Mouse (Mus musculus): ENCODE results near the gene Kctd14. TPM values are rescaled to one million over a fixed set of nuclear protein-coding genes. Genes with fewer than 3 reads are reported as not detected.

The Kctd14 gene
- polyA plus RNA-seq, 1 experiment from 2014 or later: 0.83 TPM

DNA sequence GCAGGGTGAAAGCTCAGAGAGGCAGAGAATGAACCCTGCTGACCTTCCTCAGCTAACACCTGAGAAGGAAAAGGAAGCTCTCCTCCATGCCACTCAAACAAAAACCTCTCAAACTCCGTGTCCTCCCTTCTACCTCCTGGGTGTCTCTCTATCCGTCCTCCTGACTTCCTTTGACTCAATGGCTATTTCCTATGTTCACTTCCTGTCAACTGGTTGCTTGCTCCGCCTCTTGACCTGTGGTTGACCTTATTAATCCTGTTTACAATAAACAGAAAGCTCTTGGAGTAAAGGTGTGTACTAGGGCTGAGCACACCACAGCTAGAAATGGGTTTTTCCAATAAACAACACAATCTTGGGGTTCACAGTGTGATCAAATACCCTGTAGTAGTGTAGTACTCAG lies 40.0 kb downstream of the Kctd14 start:
- Histone ChIP-seq H3K4me2 (no peak overlapping the region), H3K4me3 (no peak overlapping the region), H3K9ac (no peak overlapping the region), H3K36me3 (peaks cover 29% of the 10 kb centered on the region), H3K27me3 (no peaks in the 10 kb centered on the region), H3K9me3 (replicated peaks) (no peaks in the 10 kb centered on the region), H3K27ac (no peak overlapping the region), H3K4me1 (replicated peaks) (peaks cover 5% of the 10 kb centered on the region)
- ATAC-seq (replicated peaks; ENCODE audit: insufficient number of reproducible peaks, insufficient read depth, low FRiP score, low read depth): no peak
- WGBS: 53% methylated on average over 3 of the region's 3 CpGs

DNA sequence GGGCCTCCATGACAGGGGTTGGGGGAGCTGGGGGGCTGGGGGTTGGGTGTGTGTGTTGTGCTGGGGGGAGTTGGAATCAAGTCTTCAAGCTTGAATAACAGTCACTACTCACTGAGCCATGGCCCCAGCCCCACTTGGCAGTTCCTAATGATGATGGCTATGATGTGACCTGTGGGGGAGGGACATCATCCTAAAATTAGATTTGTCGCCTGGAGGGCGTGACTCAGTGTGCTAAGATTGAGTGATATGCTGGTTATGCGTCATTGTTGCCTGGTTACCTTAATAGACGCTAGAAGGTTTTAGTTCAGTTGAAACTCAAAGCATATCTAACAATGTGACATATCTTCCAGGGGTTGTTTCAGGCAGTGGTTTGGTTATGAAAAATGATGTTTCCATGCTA lies 41.3 kb downstream of the Kctd14 start:
- Histone ChIP-seq H3K9ac (no peak overlapping the region), H3K36me3 (peaks cover 18% of the 10 kb centered on the region), H3K27me3 (no peaks in the 10 kb centered on the region), H3K4me1 (replicated peaks) (peaks cover 5% of the 10 kb centered on the region), H3K4me3 (no peak overlapping the region), H3K4me2 (no peak overlapping the region), H3K9me3 (replicated peaks) (no peaks in the 10 kb centered on the region), H3K27ac (0 out of 2 replicates have a peak overlapping the region, but pooled peaks have one; percentile 24)
- no peak; the same call in 1 of the 2 replicates for ATAC-seq (replicated peaks; ENCODE audit: insufficient number of reproducible peaks, insufficient read depth, low FRiP score, low read depth)
- WGBS: 54% methylated on average over 4 of the region's 4 CpGs

DNA sequence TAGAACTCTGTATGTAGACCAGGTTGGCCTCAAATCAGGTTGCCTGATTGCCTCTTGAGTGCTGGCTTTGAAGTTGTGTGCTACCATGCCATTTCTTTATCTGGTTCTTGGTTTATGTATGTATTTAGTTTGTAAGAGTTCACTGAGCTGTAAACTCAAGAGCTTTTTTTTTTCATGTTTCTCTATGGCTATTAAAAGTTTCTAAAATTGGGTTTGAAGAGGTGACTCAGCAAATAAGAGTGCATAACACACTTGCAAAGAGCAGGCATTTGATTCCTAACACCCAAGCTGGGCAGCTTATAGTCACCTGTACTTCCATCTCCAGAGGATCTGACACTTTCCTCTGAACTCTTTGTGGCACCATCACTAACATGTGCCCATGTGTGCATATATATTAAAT lies 43.9 kb downstream of the Kctd14 start:
- no peaks in the 10 kb centered on the region for H3K9me3 ChIP-seq (replicated peaks)
- H3K4me1 ChIP-seq (replicated peaks): peaks cover 5% of the 10 kb centered on the region
- ATAC-seq (replicated peaks; ENCODE audit: insufficient number of reproducible peaks, insufficient read depth, low FRiP score, low read depth): no peak
- no peaks in the 10 kb centered on the region for H3K27me3 ChIP-seq
- peaks cover 17% of the 10 kb centered on the region for H3K36me3 ChIP-seq
- no peak overlapping the region for H3K9ac ChIP-seq
- no peak overlapping the region for H3K27ac ChIP-seq
- no peak overlapping the region for H3K4me3 ChIP-seq
- no peak overlapping the region for H3K4me2 ChIP-seq

DNA sequence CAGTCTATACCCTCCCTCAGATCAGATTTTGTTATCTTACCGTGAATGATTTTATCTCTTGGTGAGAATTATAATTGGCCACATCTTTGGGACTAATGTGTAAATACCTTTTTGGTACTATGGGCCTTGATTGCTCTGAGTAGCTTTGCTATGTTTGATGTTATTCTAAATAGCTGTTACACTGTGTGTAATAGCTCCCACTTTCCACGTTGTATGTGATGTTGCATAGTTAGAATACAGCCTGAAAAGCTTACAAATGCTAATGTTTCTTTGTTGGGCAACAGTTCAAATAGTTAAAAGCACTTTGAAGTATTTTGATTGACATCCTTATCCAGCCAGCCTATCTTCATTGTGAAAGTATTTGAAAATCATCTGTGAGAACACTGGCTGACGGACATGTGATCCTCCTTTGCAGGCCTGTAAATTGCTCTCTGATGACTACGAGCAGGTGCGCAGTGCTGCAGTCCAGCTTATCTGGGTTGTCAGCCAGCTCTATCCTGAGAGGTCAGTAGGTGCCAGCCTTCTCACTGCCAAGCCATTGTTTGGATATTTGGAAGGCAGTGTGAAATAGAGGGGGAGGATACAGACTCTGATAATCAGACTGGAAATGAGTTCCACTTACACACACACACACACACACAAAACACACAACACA lies 49.6 kb downstream of the Kctd14 start:
- peaks cover 18% of the 10 kb centered on the region; the same call in 1 of the 2 replicates for H3K36me3 ChIP-seq
- H3K27me3 ChIP-seq: no peaks in the 10 kb centered on the region
- 50% methylated on average over 5 of the region's 5 CpGs for WGBS
- H3K4me3 ChIP-seq: no peak overlapping the region
- no peak overlapping the region for H3K4me2 ChIP-seq
- ATAC-seq (replicated peaks; ENCODE audit: insufficient number of reproducible peaks, insufficient read depth, low FRiP score, low read depth): peak; percentile 62; the same call in 1 of the 2 replicates
- no peak overlapping the region for H3K9ac ChIP-seq
- no peaks in the 10 kb centered on the region for H3K9me3 ChIP-seq (replicated peaks)
- H3K4me1 ChIP-seq (replicated peaks): 0 out of 2 replicates have a peak, but pooled peaks cover 2% of the 10 kb centered on the region
- H3K27ac ChIP-seq: peak overlapping the region; percentile 40

Other genes starting within 250 kb of the Kctd14 start
- 0.60 and 1.8 TPM in 2 replicates for gene Usp35, start 119.3 kb upstream of the Kctd14 start, polyA plus RNA-seq (2015; fragmentation: Nextera tagmentation; extraction: Ambion mirVana)
- 3.5 and 4.5 TPM in 2 replicates for gene Kctd21, start 119.0 kb upstream of the Kctd14 start, polyA plus RNA-seq (2015; fragmentation: Nextera tagmentation; extraction: Ambion mirVana)
- 25.8 and 28.2 TPM in 2 replicates for gene Alg8, start 79.7 kb upstream of the Kctd14 start, polyA plus RNA-seq (2015; fragmentation: Nextera tagmentation; extraction: Ambion mirVana)
- gene Ndufc2, start 51.3 kb upstream of the Kctd14 start, polyA plus RNA-seq (2015; fragmentation: Nextera tagmentation; extraction: Ambion mirVana): 451 and 701 TPM in 2 replicates
- 0.82 and 1.1 TPM in 2 replicates for gene Thrsp, start 33.6 kb upstream of the Kctd14 start, polyA plus RNA-seq (2015; fragmentation: Nextera tagmentation; extraction: Ambion mirVana)
- gene Ints4, start 29.6 kb downstream of the Kctd14 start, polyA plus RNA-seq (2015; fragmentation: Nextera tagmentation; extraction: Ambion mirVana): 27.5 and 33.9 TPM in 2 replicates
- gene Aamdc, start 128.2 kb downstream of the Kctd14 start, polyA plus RNA-seq (2015; fragmentation: Nextera tagmentation; extraction: Ambion mirVana): 47.4 and 53.6 TPM in 2 replicates
- gene Rsf1, start 128.6 kb downstream of the Kctd14 start, polyA plus RNA-seq (2015; fragmentation: Nextera tagmentation; extraction: Ambion mirVana): 14.4 and 15.1 TPM in 2 replicates
- 80.5 and 102 TPM in 2 replicates for gene Clns1a, start 245.3 kb downstream of the Kctd14 start, polyA plus RNA-seq (2015; fragmentation: Nextera tagmentation; extraction: Ambion mirVana)

All from heart, embryonic 15.5 days (tissue).